Mouse (Mus musculus): ENCODE data around the gene Dld. TPM values are rescaled to one million over a fixed set of nuclear protein-coding genes. Genes with fewer than 3 reads are reported as not detected.

Gene Dld
- polyA plus RNA-seq, 2 experiments from 2014 or later = 86.2 to 88.3 TPM

GRCm38 (mm10) chr12:31320817-31321216 lies 30.4 kb downstream of the Dld start:
- ATAC-seq = no peak

DNA sequence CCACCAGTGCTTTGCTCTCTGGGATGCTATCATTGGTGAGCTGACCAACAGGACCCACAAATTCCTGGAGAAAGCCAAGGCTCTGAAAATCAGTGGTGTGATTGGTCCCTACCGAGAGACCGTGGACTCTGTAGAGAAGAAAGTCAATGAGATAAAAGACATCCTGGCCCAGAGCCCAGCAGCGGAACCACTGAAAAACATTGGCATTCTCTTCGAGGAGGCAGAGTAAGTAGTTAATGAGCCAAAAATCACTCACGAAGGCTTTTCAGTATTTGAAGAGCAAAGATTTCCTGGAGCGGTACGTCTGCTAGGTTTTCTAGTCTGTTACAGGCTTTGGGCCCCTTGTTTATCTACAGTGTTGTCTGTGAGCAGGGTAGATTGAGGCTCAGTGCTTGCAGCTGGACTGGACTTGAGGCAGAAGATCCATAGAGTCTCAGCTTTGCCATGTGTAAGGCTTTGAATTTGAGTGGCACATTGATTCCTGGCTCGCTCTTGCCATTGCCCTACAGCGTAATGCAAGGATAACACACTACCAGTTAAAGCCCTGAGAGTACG lies 32.8 kb downstream of the Dld start:
- no peak for ATAC-seq

GRCm38 (mm10) chr12:31317670-31318408 lies 33.4 kb downstream of the Dld start:
- no peak for ATAC-seq

GRCm38 (mm10) chr12:31315961-31316360 lies 35.3 kb downstream of the Dld start:
- no peak for ATAC-seq

- no peak for ATAC-seq
These were observed 36.9 kb downstream of the Dld start for GRCm38 (mm10) chr12:31314310-31314709.

DNA sequence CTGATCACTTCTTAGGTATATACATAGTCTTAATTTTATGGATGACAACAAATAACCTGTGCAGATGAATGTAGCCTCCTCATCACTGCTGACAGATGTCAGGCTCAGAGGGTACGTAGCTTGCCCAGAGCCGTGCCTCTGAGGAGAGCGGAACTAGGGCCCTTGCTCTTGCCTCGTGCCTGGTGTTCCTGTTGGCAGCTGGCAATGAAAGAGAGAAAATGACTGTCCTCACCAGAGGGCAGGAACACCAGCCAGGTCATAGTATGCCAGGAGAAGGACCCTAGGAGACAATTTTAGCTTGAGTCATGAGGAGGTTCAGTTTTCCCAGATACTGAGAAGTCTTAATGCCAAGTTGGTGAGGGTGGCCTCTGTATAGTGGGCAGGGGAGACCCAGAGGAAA lies 38.1 kb downstream of the Dld start:
- no peak for ATAC-seq

- ATAC-seq = no peak
These were observed 39.0 kb downstream of the Dld start for GRCm38 (mm10) chr12:31312281-31312680.

- ATAC-seq = no peak
These were observed 39.5 kb downstream of the Dld start for GRCm38 (mm10) chr12:31311671-31312265.

GRCm38 (mm10) chr12:31310687-31311086 lies 40.6 kb downstream of the Dld start:
- no peak for ATAC-seq

- ATAC-seq = no peak
These were observed 43.5 kb downstream of the Dld start for GRCm38 (mm10) chr12:31307756-31308155.

DNA sequence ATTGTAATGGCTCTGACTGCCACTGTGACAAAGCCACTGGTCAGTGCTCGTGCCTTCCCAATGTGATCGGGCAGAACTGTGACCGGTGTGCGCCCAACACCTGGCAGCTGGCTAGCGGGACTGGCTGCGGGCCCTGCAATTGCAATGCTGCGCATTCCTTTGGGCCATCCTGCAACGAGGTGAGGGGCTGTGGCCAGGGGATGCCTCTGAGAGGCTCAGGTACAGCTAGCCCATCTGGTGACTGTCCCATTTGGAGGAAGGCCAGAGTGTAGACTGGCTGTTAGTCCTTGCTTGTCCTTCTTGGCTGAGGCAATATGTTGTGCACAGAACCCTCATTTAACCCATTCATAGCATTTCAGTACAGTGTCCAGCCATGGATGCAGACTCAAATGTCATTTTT lies 44.2 kb downstream of the Dld start:
- ATAC-seq = no peak

DNA sequence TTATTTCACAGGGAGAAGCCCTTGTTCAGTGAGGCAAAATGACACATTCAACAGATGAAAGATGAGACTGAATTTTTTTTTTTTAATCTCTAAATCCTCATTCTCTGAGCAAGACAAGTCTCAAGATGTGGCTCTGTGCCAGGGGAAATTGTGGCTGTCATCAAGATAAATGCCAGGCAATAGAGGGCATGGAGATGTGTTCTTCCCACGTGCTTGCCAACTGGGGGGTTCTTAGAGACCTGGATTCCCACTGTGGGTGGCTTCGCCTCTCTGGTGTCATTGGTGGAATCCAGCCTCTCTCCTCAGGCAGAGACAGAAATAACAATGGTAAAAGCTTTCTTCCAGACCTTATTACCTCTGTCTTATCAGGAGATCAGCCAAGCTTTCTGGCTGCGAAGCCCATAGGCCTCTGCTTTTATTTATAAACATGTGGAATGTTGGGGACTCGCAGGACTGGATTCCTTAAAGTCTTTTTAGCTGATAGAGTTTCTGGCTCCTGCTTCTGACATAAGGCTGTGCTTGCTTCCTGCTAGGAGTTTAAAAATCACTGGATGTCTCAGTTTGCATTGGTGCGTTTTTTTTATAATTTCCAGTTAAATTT lies 45.1 kb downstream of the Dld start:
- ATAC-seq = no peak

GRCm38 (mm10) chr12:31302766-31303511 lies 48.3 kb downstream of the Dld start:
- ATAC-seq = no peak

DNA sequence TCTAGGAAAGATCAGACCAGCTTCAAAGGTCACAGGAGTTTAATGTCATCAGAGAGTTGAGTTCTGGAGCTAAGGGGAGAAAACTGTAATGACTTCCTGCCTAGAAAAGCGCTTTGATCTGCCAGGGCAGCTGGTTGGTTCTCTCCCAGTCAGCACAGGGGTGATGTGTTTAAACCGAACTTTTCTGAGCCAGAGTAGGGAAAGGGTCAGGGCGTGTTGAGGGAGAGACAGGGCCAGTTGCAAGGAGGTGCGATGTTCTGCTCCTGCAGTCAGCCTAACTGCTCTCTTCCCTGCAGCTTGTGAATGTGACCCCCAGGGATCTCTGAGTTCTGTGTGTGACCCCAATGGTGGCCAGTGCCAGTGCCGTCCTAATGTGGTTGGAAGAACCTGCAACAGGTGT lies 49.0 kb downstream of the Dld start:
- no peak for ATAC-seq

DNA sequence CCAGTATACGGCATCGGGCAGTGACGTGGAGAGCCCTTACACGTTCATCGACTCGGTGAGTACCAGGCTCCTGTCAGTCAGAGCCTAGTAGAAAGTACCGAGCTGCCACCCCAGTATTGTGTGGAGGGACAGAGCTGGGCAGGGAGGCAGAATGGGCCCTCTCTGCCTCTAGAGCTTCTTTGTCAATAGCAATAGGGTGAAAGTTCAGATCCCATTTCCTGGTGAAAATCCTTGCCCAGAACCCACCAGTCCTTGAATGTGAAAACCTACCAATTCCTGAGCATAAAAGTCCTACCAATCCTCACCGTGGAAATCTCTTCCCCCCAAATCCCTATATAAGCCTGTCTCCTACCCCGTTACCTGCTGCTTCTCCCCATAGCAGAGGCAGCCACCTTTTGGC lies 51.0 kb downstream of the Dld start:
- no peak for ATAC-seq

DNA sequence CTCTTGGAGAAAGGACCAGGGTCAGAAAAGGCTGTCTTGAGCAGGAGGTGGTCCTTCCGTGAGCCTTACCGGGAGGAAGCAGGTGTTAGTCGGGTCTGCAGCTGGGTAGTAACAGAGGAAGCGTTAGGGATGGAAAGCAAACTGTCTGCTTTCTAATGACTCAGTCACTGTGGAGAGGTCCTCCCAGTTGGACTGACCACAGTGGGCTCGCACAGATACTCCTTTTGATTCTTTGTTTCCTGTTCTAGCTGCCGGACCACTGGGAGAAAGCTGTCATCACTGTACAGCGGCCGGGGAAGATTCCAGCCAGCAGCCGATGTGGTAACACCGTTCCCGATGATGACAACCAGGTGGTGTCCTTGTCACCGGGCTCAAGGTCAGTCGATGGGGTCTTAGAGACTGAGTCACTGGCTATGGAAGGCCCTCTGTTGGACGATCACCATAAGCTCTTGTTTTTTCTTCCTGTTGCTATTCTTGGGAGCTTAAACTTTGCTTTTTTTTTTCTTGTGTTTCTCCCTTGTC lies 51.5 kb downstream of the Dld start:
- no peak for ATAC-seq

DNA sequence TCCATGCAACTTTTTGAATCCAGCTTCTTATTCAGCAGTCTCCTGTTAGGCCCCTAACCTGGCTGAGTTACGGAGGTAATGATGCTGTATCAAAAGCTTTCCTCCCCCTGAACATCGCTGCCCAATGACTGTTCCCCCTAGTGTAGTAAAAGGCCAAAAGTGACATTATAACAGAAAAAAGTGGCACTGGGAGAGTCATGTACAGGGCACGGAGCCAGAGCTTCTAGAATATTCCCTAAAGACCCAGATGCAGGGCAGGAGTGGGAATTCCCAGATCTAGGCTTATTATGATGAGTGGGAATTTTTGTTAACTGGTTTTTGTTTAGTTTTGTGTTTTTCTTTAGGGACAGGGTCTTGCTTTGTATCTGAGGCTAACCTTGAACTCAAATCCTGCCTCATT lies 52.1 kb downstream of the Dld start:
- no peak for ATAC-seq

- ATAC-seq = no peak
These were observed 52.7 kb downstream of the Dld start for GRCm38 (mm10) chr12:31298530-31298929.

- ATAC-seq = no peak
These were observed 53.1 kb downstream of the Dld start for GRCm38 (mm10) chr12:31298122-31298521.

DNA sequence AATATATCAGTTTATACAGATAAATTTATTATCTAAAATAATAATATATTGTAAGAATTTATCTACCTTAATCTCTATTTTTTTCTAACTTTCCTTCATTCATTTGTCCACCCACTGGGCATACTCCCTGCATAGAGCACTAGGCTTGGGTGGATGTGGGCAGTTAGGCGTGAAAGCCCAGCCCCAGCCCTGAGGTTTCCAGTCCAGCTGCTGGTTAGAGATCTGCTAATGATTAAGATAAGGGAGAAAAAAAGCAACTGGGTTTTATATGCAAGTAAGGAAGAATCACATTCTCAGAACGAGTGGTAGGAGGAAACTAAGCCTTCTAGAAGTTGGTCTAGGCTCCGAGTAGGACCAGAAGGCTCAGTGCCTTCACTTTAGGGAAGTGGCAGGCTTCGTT lies 55.2 kb downstream of the Dld start:
- no peak for ATAC-seq

GRCm38 (mm10) chr12:31295505-31295904 lies 55.7 kb downstream of the Dld start:
- no peak for ATAC-seq

DNA sequence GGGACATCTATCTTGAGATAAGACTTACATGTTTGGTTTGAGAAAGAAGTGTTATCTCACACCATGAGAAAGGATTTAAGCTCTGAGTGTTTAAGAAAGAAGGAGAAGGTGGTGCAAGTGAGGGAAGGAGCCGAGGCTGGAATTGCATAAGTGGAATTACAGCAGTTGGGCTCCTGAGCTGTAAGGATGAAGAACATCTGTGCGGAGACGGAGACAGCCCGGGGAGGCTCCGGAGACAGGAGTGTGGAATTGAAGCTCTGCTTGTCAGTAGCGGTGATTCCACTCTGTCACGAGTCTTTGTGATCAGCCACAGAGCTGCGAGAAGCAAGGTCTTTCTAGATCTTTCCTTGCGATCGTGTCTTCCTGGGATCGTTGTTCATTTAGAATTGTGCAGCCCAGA lies 56.3 kb downstream of the Dld start:
- ATAC-seq = no peak

GRCm38 (mm10) chr12:31294526-31294925 lies 56.7 kb downstream of the Dld start:
- no peak for ATAC-seq
